Mouse (Mus musculus) brain, embryonic 18.5 days (tissue): Measurements from ENCODE around the gene Kdm5c.
"Not testable (repeated sequence)": the region's sequence is repeated elsewhere in the genome, so short reads cannot be mapped to it uniquely, and the experiment has no call there.

Experiments used
- DNase-seq: peaks from one replicate; pipeline ENCODE4 v3.0.0-alpha.2; 2012; ENCODE audit warnings: low read depth, low spot score

Kdm5c gene

GRCm38 (mm10) chrX:152232781-152233763, at the start of gene Kdm5c:
Kdm5c (plus strand) TSS chrX:152233020.
- DNase-seq, result peak; percentile 97

GRCm38 (mm10) chrX:152187151-152187550, 45.7 kb upstream of the Kdm5c start:
- DNase-seq, result no peak

DNA sequence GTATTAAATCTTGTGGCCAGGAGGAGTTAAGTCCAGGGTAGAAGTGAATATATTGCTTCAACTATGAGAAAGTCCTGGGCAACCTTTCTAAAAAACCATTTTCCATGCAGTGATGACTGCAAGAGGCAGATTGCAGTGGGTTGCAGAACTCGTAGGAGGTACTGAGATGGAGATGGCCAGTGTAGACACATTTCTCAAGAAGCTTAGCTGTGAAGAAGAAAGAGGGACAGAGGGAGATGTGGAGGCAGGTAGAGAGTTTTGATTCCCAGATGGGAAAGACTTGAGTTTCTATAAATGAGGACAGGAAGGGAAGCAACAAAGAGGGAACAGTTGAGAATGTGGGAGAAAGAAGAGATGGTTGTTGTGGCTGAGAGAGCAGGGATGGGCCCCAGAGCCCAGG, 41.6 kb upstream of the Kdm5c start:
- DNase-seq, result no peak

DNA sequence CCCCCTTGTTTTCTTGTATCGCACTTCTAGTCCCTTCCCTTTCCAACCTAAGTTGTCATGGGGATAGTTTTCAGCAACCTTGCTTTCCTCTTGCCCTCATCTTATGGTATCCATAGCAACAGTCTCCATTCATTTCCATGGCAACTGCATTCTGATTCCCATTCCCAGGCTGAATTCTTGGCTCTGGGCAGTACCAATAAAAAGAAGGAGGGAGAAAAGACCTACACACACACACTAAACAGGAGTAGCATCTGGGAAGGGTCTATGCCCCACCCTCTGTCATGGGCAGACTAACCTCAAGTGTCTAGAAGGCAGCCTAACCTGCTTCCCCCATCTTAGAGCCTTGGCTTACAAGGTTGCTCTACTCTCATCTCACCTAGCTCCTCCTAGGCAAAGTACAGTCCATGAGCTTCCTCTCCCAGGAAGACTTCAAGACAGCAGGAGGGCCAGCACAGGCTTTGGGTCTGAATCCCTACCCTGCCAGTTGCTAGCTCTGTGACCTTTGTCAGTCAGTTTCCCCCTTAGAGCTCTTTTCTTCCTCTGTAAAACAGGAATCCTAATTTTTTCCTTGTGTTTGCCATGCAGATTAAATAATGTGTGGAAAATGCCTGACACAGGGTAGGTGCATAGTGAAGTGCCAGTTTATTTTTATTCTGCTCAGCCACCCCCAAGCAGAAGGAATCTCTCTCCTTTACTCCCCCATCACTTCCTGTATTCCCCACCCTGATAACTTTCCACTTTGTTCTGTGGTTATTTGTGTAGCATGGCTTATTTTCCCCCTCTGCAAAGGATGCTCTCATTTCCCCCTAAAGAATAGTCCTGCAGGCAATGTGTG, 34.8 kb upstream of the Kdm5c start:
- peak; percentile 37 for DNase-seq

- DNase-seq, result no peak
Measured at GRCm38 (mm10) chrX:152201737-152202421, 30.9 kb upstream of the Kdm5c start.

DNA sequence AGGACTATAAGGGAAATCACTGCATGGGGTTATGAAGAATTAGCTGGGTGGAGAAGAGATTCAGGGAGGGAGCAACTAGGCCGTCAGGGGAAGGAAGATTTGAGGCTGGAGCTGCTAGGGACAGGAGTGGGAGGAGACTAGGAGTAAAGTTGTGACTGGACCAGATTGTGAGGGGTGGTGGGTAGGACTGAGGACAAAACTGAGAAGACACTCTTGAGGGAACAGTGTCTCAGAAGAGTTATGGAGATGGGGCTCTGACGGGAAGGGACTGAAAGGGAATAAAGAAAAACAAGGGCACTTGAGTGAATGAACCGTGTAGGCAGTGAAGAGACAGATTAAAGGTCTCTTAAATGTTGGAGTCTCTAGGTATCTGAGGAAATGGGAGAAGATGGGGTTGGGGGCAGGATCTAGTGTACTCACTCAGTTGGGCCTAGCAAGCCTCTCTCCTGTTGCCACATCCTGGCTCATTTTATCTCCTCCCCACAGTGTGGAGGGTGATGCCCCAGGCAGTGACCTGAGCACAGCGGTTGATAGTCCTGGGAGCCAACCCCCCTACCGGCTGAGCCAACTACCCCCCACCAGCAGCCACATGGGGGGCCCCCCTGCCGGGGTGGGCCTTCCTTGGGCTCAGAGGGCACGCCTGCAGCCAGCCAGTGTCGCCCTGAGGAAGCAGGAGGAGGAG, 30.3 kb upstream of the Kdm5c start:
- no peak for DNase-seq

DNA sequence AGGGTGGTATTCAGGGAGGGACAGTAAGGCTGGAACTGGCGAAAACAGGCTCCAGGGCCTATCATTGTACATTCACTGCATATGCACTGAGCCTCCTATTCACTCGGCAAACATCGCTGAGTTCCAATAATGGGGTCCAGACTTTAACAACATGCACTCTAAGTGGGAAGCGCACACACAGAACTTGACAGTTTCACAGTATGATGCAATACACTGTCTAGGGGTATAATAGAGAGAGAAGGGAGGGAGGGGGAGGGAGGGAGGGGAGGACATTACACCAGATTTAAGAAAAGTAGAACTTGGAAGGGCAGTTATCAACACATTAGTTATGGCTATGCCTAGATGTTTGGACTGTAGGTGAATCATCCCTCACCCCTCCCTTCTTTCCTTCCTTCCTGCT, 29.6 kb upstream of the Kdm5c start:
- DNase-seq, result no peak

GRCm38 (mm10) chrX:152205486-152205885, 27.3 kb upstream of the Kdm5c start:
- no peak for DNase-seq

- DNase-seq, result no peak
Measured at GRCm38 (mm10) chrX:152214703-152215102, 18.1 kb upstream of the Kdm5c start.

DNA sequence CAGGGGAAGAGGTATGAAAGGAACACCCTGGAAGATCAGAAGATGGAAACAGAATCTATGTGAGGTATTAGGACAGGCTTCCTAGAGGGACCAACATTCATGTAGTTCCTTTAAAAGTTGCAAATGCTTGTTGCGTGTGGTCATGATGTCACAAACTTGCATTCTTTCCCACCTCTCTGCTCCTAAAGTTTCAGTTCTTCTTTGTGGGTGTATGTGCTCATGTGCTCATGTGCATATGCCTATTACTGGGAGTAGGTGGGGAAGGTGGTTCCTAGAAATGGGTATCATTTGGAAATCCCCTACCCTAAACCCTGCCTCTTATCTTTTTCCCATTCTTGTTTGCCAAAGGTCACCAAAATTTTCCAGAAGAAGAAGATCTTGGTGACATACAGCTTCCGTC, 14.3 kb upstream of the Kdm5c start:
- DNase-seq, result no peak

DNA sequence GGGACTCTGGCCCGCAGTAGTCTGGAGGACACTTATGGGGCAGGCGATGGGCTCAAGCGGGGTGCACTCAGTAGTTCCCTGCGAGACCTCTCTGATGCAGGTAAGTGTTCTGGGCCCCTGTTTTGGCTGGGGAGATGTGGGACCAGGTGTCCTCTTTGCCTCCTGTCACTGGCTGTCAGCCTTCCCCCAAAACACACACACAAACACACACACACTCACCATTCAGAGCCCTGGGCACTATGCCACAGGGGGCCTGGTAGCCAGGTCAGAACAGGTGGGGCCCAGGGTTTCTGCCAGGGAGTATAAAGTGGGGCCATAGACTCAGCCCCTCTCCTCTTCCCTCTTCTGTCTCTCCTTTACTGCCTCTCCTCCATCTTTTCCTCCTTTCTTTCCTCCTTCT, 11.1 kb upstream of the Kdm5c start:
- DNase-seq, result no peak

GRCm38 (mm10) chrX:152222226-152222625, 10.6 kb upstream of the Kdm5c start:
- DNase-seq, result no peak

DNA sequence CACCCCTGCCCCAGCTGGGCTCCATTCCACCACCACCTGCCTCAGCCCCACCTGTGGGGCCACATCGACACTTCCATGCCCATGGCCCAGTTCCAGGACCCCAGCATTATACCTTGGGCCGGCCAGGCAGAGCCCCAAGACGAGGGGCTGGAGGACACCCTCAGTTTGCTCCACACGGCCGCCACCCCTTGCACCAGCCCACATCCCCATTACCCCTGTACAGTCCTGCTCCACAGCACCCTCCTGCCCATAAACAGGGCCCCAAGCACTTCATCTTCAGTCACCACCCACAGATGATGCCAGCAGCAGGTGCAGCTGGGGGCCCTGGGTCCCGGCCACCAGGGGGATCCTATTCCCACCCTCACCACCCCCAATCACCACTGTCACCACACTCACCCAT, 9.5 kb upstream of the Kdm5c start:
- DNase-seq, result no peak

DNA sequence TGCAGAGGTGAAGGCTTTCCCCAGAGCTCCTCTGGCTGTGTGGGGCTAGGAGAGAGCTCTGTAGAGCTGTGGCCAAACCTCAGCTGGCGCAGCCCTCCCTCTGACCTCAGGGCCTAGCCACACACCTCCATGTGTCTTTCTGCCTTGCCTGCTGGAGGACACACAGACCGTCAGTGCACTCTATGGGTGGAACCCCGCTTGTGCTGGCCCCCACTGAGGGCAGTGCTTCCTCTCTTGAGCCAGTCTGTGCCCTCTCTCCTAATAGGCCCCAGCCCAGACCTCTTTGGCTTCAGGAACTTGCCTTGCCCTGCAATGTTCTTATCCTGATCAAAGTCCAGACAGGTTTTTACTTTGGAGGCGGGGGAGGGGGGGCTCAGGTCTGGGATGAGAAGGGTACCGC, 8.5 kb upstream of the Kdm5c start:
- no peak for DNase-seq

DNA sequence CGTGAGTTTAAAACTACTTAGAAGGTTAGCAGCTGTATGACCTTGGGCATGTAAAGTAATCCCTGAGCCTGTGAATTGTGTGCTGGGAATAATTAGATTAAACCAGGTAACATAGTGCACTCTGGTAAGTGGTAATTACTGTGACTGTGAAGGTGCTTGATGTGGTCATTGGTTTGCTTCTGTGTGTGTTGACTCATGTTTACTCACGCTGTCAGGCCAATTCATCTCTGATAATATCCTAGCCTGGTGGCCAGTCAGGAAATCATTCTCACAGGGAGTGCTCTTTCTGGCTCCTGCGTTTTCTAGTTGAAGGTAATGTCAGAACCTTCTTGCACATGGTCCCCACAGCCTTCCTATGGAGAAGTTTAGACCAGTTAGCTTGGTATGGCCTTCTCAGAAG, 1.3 kb downstream of the Kdm5c start:
- DNase-seq, result no peak

DNA sequence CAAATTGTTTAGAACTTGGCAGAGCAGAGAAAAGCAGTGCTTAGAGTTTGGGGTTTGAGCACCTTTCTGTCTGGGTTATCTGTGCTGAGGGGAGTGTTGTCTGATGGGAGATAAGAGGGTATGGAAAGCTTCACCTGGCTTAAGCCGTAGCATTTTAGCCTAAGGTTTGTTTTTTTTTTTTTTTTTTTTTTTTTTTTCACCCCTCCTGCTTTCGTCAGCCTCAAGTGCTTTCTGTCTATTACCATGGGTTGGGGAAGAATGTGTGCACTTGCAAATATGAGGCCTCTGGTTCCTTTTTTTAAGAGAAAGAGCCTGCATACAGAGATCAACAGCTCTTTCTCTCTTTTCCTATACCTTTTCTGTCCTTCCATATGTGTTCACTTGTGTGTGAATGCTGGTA, 2.9 kb downstream of the Kdm5c start:
- DNase-seq, result no peak

DNA sequence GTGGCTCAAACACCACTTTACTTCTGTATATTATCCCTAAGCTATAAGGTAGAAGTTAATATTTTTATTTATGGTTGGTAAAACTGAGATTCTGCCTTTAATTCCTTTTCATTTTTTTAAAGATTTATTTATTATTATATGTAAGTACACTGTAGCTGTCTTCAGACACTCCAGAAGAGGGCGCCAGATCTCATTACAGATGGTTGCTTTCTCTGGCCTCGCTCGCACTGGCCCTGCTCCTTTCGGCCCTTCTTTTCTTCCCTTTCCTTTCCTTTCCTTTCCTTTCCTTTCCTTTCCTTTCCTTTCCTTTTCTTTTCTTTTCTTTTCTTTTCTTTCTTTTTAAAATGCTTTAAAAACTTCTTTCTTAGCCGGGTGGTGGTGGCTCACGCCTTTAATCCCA, 10.3 kb downstream of the Kdm5c start:
- DNase-seq, result not testable (repeated sequence)

DNA sequence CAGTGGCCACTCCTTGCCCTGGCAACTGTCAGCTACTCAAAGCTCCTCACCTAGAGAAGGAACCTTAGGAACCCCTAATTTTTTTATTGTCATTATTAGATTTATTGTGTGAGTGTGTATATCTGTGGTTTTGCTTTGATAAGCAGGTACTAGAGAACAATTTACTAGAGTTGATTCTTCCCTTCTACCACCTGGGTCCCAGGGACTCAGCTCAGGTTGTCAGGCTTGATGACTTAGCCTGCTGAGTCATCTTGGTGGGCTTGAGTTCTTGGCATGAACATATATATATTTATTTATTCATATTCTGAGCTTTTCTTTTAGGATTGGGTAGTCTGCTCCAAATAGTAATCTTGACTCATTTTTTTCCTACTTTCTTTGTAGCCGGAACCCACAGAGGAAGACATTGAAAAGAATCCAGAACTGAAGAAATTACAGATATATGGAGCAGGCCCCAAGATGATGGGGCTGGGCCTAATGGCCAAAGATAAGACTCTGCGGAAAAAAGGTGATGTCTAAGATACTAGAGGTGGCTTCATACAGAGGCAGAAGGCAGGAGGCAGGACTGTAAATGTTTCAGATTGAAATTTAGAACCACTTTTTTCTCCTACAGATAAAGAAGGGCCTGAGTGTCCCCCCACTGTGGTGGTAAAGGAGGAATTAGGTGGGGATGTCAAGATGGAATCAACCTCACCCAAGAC, 11.8 kb downstream of the Kdm5c start:
- DNase-seq, result no peak

DNA sequence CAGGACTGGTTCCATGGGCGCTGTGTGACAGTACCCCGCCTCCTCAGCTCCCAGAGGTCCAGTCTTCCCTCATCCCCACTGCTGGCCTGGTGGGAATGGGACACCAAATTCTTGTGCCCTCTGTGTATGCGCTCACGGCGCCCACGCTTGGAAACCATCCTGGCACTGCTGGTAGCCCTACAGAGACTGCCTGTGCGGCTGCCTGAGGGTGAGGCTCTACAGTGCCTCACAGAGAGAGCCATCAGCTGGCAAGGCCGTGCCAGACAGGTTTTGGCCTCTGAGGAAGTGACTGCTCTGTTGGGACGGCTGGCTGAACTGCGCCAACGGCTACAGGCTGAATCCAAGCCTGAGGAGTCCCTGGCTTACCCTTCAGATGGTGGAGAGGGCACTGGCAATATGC, 38.4 kb downstream of the Kdm5c start:
- no peak for DNase-seq

DNA sequence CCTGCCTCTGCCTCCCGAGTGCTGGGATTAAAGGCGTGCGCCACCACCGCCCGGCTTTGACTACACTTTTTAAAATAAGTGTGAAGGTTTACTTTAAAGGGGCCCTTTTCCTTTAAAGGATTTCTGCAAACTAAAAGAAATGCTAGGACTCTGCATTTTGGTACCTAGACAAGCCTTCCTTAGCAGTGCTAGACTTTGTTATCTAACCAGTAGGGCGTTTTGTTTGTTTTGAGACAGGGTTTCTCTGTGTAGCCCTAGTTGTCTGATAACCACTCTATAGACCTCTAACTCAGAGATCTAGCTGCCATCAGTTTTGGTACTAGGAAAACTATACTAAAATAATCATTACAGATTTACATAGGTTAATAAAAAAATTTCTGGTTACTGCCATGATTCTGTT, 46.6 kb downstream of the Kdm5c start:
- no peak for DNase-seq

- no peak for DNase-seq
Measured at GRCm38 (mm10) chrX:152284746-152285145, 51.9 kb downstream of the Kdm5c start.
